Mouse (Mus musculus): ENCODE measurements around the gene Xcr1. TPM values are rescaled to one million over a fixed set of nuclear protein-coding genes. Genes with fewer than 3 reads are reported as not detected.

Xcr1 gene
- 0.24 TPM for polyA plus RNA-seq (2017; shearing (Covaris generic))

DNA sequence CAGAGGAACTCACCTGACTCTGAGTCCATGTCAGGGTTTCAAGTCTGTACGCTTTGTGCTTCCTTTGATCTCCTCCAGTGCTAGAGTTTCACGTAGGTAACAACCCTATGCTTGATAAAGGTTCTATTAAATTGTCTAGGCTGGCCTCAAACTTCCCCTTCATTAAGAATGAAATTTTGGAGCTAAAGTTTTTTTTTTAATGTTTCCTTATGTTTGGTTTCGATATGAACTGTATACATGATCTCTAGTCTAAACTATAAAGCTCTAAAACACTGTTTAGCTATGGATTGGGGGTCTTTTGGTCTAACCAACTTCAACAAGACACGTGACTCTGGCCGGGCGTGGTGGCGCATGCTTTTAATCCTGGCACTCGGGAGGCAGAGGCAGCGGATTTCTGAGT is at the start of gene Xcr1:
Xcr1 (minus strand) TSS at position 101 of the 400 bp plus-strand sequence.

GRCm38 (mm10) chr9:123851713-123852448 is 9.9 kb downstream of the Xcr1 start, which contains the start of gene Fyco1:
Gene Fyco1, minus strand, starts transcription at chr9:123851899.

DNA sequence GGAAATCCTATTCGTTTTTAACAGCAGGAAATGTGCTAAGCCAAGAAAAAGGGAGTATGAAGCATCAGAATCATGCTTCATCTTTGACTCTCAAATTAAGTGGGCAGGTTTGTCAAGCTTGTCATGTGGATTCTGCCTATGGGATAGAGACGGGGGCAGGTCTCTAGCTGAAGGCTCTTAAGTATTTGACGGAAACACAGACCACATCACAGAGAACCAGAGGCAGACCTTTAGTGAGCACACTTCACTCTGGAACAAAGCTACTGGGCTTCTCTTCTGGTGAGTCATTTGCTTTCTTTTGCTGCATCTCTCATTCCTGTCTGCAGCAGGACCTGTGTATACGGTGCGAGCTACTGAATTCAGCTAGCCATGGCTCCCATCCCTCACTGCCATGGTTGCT is 55.6 kb downstream of the Xcr1 start, which contains the start of gene Cxcr6:
Cxcr6 (plus strand) TSS at position 209 of the 400 bp plus-strand sequence.

Other genes starting within 250 kb of the Xcr1 start
- gene Slc6a20b, start 229.5 kb downstream of the Xcr1 start, polyA plus RNA-seq (2017; shearing (Covaris generic)): 0.29 TPM
- gene Ccr9, start 183.6 kb downstream of the Xcr1 start, polyA plus RNA-seq (2017; shearing (Covaris generic)): 21.9 TPM
- gene Slc6a20a, start 183.1 kb downstream of the Xcr1 start, polyA plus RNA-seq (2017; shearing (Covaris generic)): not detected
- 33.9 TPM for gene Lztfl1, start 144.3 kb downstream of the Xcr1 start, polyA plus RNA-seq (2017; shearing (Covaris generic))
- gene Cxcr6, start 55.6 kb downstream of the Xcr1 start, polyA plus RNA-seq (2017; shearing (Covaris generic)): 8.3 TPM
- gene Fyco1, start 10.1 kb downstream of the Xcr1 start, polyA plus RNA-seq (2017; shearing (Covaris generic)): 41.1 TPM
- 0.14 TPM for gene Ccr1, start 106.7 kb upstream of the Xcr1 start, polyA plus RNA-seq (2017; shearing (Covaris generic))
- gene Ccr1l1, start 116.4 kb upstream of the Xcr1 start, polyA plus RNA-seq (2017; shearing (Covaris generic)): not detected
- gene Ccr3, start 159.9 kb upstream of the Xcr1 start, polyA plus RNA-seq (2017; shearing (Covaris generic)): 1.9 TPM
- 14.9 TPM for gene Ccr2, start 239.9 kb upstream of the Xcr1 start, polyA plus RNA-seq (2017; shearing (Covaris generic))

Data from CD4-positive, CD25-positive, alpha-beta regulatory T cell (primary cell).